Mouse (Mus musculus) embryonic facial prominence, embryonic 14.5 days (tissue): ENCODE measurements around the gene Kif16b. TPM values are rescaled to one million over a fixed set of nuclear protein-coding genes. Genes with fewer than 3 reads are reported as not detected.

Source experiments
- ATAC-seq: fragments of 200-750 bp; cut with Nextera tagmentation; 2 replicates; pipeline ENCODE4 v1.8.0; 2017; ENCODE audit warnings: low read depth, moderate number of reproducible peaks, moderate TSS enrichment
- DNase-seq: peaks from one replicate; pipeline ENCODE4 v3.0.0-alpha.2; 2015; ENCODE audit warnings: low spot score
- H3K27ac ChIP-seq: fragments of 300-500 bp; sonication (generic); replicated peaks from 2 replicates; pipeline ENCODE4 v1.5.1; 2014; ENCODE audit warnings: low read depth, mild to moderate bottlenecking, low read length, moderate library complexity
- H3K27me3 ChIP-seq: fragments of 300-500 bp; sonication (generic); replicated peaks from 2 replicates; pipeline ENCODE4 v1.6.1; 2014; ENCODE audit warnings: low read length; ENCODE audit not compliant: control insufficient read depth, insufficient read depth
- H3K36me3 ChIP-seq: fragments of 300-500 bp; sonication (generic); 2 replicates; pipeline ENCODE4 v1.6.1; 2014; ENCODE audit warnings: low read length, mixed read lengths; ENCODE audit not compliant: control insufficient read depth, insufficient read depth
- H3K4me1 ChIP-seq: fragments of 300-500 bp; sonication (generic); 2 replicates; pipeline ENCODE4 v1.6.1; 2014; ENCODE audit warnings: antibody characterized with exemption, low read length; ENCODE audit not compliant: control insufficient read depth, insufficient read depth
- H3K4me2 ChIP-seq: fragments of 300-500 bp; sonication (generic); 2 replicates; pipeline ENCODE4 v1.6.1; 2014; ENCODE audit warnings: low read depth, mild to moderate bottlenecking, low read length, moderate library complexity, mixed read lengths
- H3K4me3 ChIP-seq: fragments of 300-500 bp; sonication (generic); 2 replicates; pipeline ENCODE4 v1.5.1; 2014; ENCODE audit warnings: low read depth, mild to moderate bottlenecking, low read length
- H3K9ac ChIP-seq: fragments of 300-500 bp; sonication (generic); 2 replicates; pipeline ENCODE4 v1.6.1; 2014; ENCODE audit warnings: low read depth, mild to moderate bottlenecking, low read length, moderate library complexity, mixed read lengths
- H3K9me3 ChIP-seq: fragments of 300-500 bp; sonication (generic); 2 replicates; pipeline ENCODE4 v1.6.1; 2016; ENCODE audit warnings: low read length; ENCODE audit not compliant: control insufficient read depth
- WGBS: fragments of 180-500 bp; shearing (Covaris S2); extraction: QIAGEN DNeasy Blood & Tissue Kit; methylation state at CpG from one replicate; pipeline ENCODE4 v1.1.7; 2014; 5-methylcytosine and 5-hydroxymethylcytosine counted together
- polyA plus RNA-seq: library from polyadenylated mRNA; unstranded; fragments of >200 nt; fragmentation: Nextera tagmentation; extraction: Ambion mirVana; gene quantifications from 2 replicates; pipeline ENCODE4 v1.2.1, GENCODE M21; 2014

The Kif16b gene
- polyA plus RNA-seq = 10.6 and 10.9 TPM in 2 replicates

GRCm38 (mm10) chr2:142900862-142901805 lies at the start of gene Kif16b:
Gene Kif16b (minus strand): TSS chr2:142901531.
- peak; percentile 96 for DNase-seq
- WGBS = under 1% methylated on average over 43 of the region's 64 CpGs
- Histone ChIP-seq H3K9me3 (no peaks in the 10 kb centered on the region), H3K9ac (peak within 1 kb of the TSS; percentile 83), H3K4me2 (peak within 1 kb of the TSS; percentile 82), H3K36me3 (no peaks in the 10 kb centered on the region), H3K27me3 (no peaks in the 10 kb centered on the region), H3K4me3 (peak within 1 kb of the TSS; percentile 85), H3K27ac (peak within 1 kb of the TSS; percentile 72), H3K4me1 (peaks cover 10% of the 10 kb centered on the region)
- ATAC-seq = peak; percentile 92

GRCm38 (mm10) chr2:142940899-142941642 lies 39.7 kb upstream of the Kif16b start:
- Histone ChIP-seq H3K36me3 (no peaks in the 10 kb centered on the region), H3K27ac (no peak overlapping the region), H3K4me3 (no peak overlapping the region), H3K9me3 (no peaks in the 10 kb centered on the region), H3K4me2 (no peak overlapping the region), H3K27me3 (no peaks in the 10 kb centered on the region), H3K9ac (no peak overlapping the region), H3K4me1 (no peaks in the 10 kb centered on the region)
- ATAC-seq = no peak
- 59% methylated on average over 6 of the region's 6 CpGs for WGBS
- DNase-seq = no peak

GRCm38 (mm10) chr2:142930445-142930844 lies 29.1 kb upstream of the Kif16b start:
- no peak for ATAC-seq
- no peak overlapping the region for H3K4me2 ChIP-seq
- DNase-seq = no peak
- H3K9me3 ChIP-seq = no peaks in the 10 kb centered on the region
- no peaks in the 10 kb centered on the region for H3K4me1 ChIP-seq
- H3K9ac ChIP-seq = no peak overlapping the region
- H3K27me3 ChIP-seq = no peaks in the 10 kb centered on the region
- no peak overlapping the region for H3K4me3 ChIP-seq
- H3K36me3 ChIP-seq = no peaks in the 10 kb centered on the region
- H3K27ac ChIP-seq = no peak overlapping the region
- WGBS = 80% methylated on average over 4 of the region's 4 CpGs

- no peak for ATAC-seq
- Histone ChIP-seq H3K4me3 (no peak overlapping the region), H3K9ac (no peak overlapping the region), H3K36me3 (no peaks in the 10 kb centered on the region), H3K4me2 (no peak overlapping the region), H3K27me3 (no peaks in the 10 kb centered on the region), H3K9me3 (no peaks in the 10 kb centered on the region), H3K27ac (no peak overlapping the region), H3K4me1 (no peaks in the 10 kb centered on the region)
- 84% methylated on average over 10 of the region's 10 CpGs for WGBS
- DNase-seq = no peak
Measured at GRCm38 (mm10) chr2:142929226-142930112, 28.1 kb upstream of the Kif16b start.

- ATAC-seq (no peak), DNase-seq (no peak)
- Histone ChIP-seq H3K36me3 (no peaks in the 10 kb centered on the region), H3K27ac (no peak overlapping the region), H3K4me1 (no peaks in the 10 kb centered on the region), H3K4me3 (no peak overlapping the region), H3K9ac (no peak overlapping the region), H3K4me2 (no peak overlapping the region), H3K27me3 (no peaks in the 10 kb centered on the region), H3K9me3 (no peaks in the 10 kb centered on the region)
- WGBS = 66% methylated on average over 3 of the region's 3 CpGs
Measured at GRCm38 (mm10) chr2:142910808-142911388, 9.6 kb upstream of the Kif16b start.

- Histone ChIP-seq H3K27me3 (no peaks in the 10 kb centered on the region), H3K27ac (no peak overlapping the region), H3K4me1 (no peaks in the 10 kb centered on the region), H3K36me3 (no peaks in the 10 kb centered on the region), H3K9ac (no peak overlapping the region), H3K4me2 (no peak overlapping the region), H3K9me3 (no peaks in the 10 kb centered on the region), H3K4me3 (no peak overlapping the region)
- DNase-seq (no peak), ATAC-seq (no peak)
- 59% methylated on average over 3 of the region's 3 CpGs for WGBS
Measured at GRCm38 (mm10) chr2:142909213-142909612, 7.9 kb upstream of the Kif16b start.

- ATAC-seq (no peak), DNase-seq (no peak)
- 81% methylated on average over 4 of the region's 4 CpGs for WGBS
Measured at GRCm38 (mm10) chr2:142907056-142907455, 5.7 kb upstream of the Kif16b start.

More at GRCm38 (mm10) chr2:142907056-142907455, 5.7 kb upstream of the Kif16b start:
- Histone ChIP-seq H3K9me3 (no peaks in the 10 kb centered on the region), H3K27ac (no peak overlapping the region), H3K4me2 (no peak overlapping the region), H3K27me3 (no peaks in the 10 kb centered on the region), H3K4me1 (peaks cover 4% of the 10 kb centered on the region), H3K9ac (no peak overlapping the region), H3K36me3 (no peaks in the 10 kb centered on the region), H3K4me3 (no peak overlapping the region)
